Mouse (Mus musculus) liver, embryonic 14.5 days (tissue): ENCODE measurements around the gene Mamdc2. TPM values are rescaled to one million over a fixed set of nuclear protein-coding genes. Genes with fewer than 3 reads are reported as not detected.

Source experiments
- ATAC-seq: fragments of 200-750 bp; cut with Nextera tagmentation; 2 replicates; pipeline ENCODE4 v1.8.0; 2017; ENCODE audit warnings: moderate number of reproducible peaks, mild to moderate bottlenecking, moderate library complexity; ENCODE audit not compliant: insufficient read depth
- DNase-seq, 3 experiments: peaks; one replicate each; pipeline ENCODE4 v3.0.0-alpha.2; 2012 to 2013; ENCODE audit warnings: low read depth in 3 of 3, low spot score in 3 of 3
- H3K27ac ChIP-seq: fragments of 300-500 bp; sonication (generic); 2 replicates; pipeline ENCODE4 v1.5.1; 2014; ENCODE audit warnings: moderate library complexity, mild to moderate bottlenecking, control low read depth, inconsistent platforms
- H3K27me3 ChIP-seq: fragments of 300-500 bp; sonication (generic); 2 replicates; pipeline ENCODE4 v1.6.1; 2014; ENCODE audit warnings: mild to moderate bottlenecking, low read length, moderate library complexity; ENCODE audit not compliant: control insufficient read depth, insufficient read depth
- H3K36me3 ChIP-seq: fragments of 300-500 bp; sonication (generic); replicated peaks from 2 replicates; pipeline ENCODE4 v1.6.1; 2014; ENCODE audit warnings: low read depth; ENCODE audit not compliant: control insufficient read depth, insufficient read depth
- H3K4me1 ChIP-seq, 2 experiments: fragments of 200-500 bp in 1 of 2; fragments of 300-500 bp in 1 of 2; sonication (generic) in 1 of 2; replicated peaks; 2 replicates each; pipeline ENCODE4 v1.6.1; 2012 to 2014; ENCODE audit warnings: antibody characterized with exemption in 1 of 2, inconsistent platforms in 1 of 2, low read length in 1 of 2; ENCODE audit not compliant: control insufficient read depth in 2 of 2, insufficient read depth in 2 of 2
- H3K4me2 ChIP-seq: fragments of 300-500 bp; sonication (generic); 2 replicates; pipeline ENCODE4 v1.6.1; 2014; ENCODE audit warnings: low read depth, mild to moderate bottlenecking, control low read depth, moderate library complexity
- H3K4me3 ChIP-seq, 2 experiments: fragments of 200-500 bp in 1 of 2; fragments of 300-500 bp in 1 of 2; sonication (generic) in 1 of 2; 2 replicates each; pipeline ENCODE4 v1.5.1; 2012 to 2014; ENCODE audit warnings: low read depth in 2 of 2, low read length in 2 of 2, mild to moderate bottlenecking in 2 of 2, control low read depth in 1 of 2, inconsistent platforms in 1 of 2, moderate library complexity in 1 of 2; ENCODE audit not compliant: insufficient read depth in 1 of 2
- H3K9ac ChIP-seq: fragments of 300-500 bp; sonication (generic); replicated peaks from 2 replicates; pipeline ENCODE4 v1.6.1; 2014; ENCODE audit warnings: mild to moderate bottlenecking, control low read depth, moderate library complexity
- H3K9me3 ChIP-seq: fragments of 300-500 bp; sonication (generic); 2 replicates; pipeline ENCODE4 v1.6.1; 2016; ENCODE audit warnings: low read length, mixed read lengths; ENCODE audit not compliant: control insufficient read depth
- CTCF ChIP-seq: IDR thresholded peaks from 2 replicates; pipeline ENCODE4 v1.5.1; 2016; ENCODE audit warnings: antibody characterized with exemption, low read depth, control low read depth
- EP300 ChIP-seq: IDR thresholded peaks from 2 replicates; pipeline ENCODE4 v1.6.1; 2016; ENCODE audit warnings: antibody characterized with exemption, low read depth
- WGBS: fragments of 180-500 bp; shearing (Covaris S2); extraction: QIAGEN DNeasy Blood & Tissue Kit; methylation state at CpG from one replicate; pipeline ENCODE4 v1.1.7; 2014; ENCODE audit not compliant: insufficient replicate concordance; 5-methylcytosine and 5-hydroxymethylcytosine counted together
- polyA plus RNA-seq, 2 experiments: library from polyadenylated mRNA; depleted of rRNA in 1 of 2; stranded (reverse) in 1 of 2; unstranded in 1 of 2; fragments of >200 nt; fragmentation: Nextera tagmentation in 1 of 2; extraction: Ambion mirVana in 1 of 2; gene quantifications; 2 replicates each; pipeline versions ENCODE4 v1.2.1 to v1.2.3; 2012 to 2014

Mamdc2 gene
- polyA plus RNA-seq, 2 experiments, result 0.17 to 0.24 TPM

DNA sequence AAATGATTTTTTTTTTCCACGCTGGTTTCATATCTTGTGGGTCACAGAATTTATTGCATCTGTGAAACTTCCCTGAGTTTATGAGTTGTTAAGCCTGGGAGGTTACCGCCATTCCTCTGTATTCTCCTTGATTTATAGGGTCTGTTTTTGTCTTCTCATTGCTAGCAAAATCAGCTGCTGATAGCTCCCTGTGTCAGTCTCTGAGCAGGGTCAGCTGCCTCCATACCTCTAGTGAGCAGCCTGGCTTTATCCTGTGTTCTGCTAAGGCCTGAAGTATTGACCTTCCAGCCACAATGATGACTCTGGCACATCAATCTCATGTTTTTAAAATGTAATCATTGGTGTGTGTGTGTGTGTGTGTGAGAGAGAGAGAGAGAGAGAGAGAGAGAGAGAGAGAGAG, 98.3 kb downstream of the Mamdc2 start:
- DNase-seq, result no peak
- H3K9ac ChIP-seq, result no peak overlapping the region
- H3K4me2 ChIP-seq, result no peak overlapping the region
- no peak for TF ChIP-seq CTCF
- no peak for TF ChIP-seq EP300
- no peaks in the 10 kb centered on the region for H3K9me3 ChIP-seq
- peaks cover 0 to 10% of the 10 kb centered on the region in 2 experiments; a peak in 2 of 4 replicates for H3K4me1 ChIP-seq
- 58% methylated on average over 2 of the region's 2 CpGs for WGBS
- no peak for ATAC-seq
- no peaks in the 10 kb centered on the region for H3K36me3 ChIP-seq
- H3K27ac ChIP-seq, result no peak overlapping the region
- H3K4me3 ChIP-seq, result no peak overlapping the region
- H3K27me3 ChIP-seq, result no peaks in the 10 kb centered on the region

DNA sequence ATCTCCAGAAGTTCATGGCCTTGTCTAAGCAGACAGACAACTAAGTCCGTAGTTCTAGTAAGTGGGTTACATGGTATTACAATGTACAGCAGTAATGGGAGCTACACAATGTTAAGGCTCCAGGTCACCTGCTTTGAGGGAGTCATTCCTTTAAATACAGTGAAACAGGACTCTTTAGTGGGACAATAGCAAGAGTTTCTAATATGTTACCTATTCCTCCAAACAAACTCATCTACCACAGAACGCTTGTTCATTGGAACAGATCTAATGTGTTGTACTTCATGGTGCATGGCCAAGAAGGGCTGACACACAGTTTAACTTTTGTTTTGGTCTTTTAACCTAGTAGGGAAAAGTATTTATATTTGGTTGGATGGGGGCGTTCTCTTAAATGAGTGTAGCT, 105.5 kb downstream of the Mamdc2 start:
- WGBS, result 59% methylated on average over 3 of the region's 3 CpGs
- H3K27ac ChIP-seq, result no peak overlapping the region
- no peak overlapping the region for H3K4me3 ChIP-seq
- no peaks in the 10 kb centered on the region for H3K4me1 ChIP-seq
- TF ChIP-seq EP300 (no peak), CTCF (no peak)
- H3K27me3 ChIP-seq, result no peaks in the 10 kb centered on the region
- no peak overlapping the region for H3K9ac ChIP-seq
- no peaks in the 10 kb centered on the region for H3K36me3 ChIP-seq
- ATAC-seq, result no peak
- no peak overlapping the region for H3K4me2 ChIP-seq
- DNase-seq, result no peak
- no peaks in the 10 kb centered on the region for H3K9me3 ChIP-seq

DNA sequence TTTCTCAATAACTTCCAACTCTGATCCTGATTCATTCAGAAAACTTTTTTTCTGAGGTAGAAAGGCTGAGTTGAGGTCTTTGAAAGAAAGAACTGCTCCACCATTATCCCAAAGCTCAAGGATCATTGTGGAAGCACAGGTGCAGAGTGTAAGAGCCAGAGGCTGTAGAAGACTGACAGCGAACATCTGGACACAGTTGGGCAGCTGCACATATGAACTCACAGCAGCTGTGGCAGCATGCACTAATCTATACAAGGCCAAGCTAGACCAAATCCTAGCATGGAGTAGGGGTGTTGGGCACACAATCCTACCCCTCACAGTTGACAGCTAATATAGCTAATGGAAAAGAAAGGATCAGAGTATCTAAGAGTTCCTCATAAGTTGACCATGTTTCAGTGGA, 115.4 kb downstream of the Mamdc2 start:
- 70% methylated on average over 1 of the region's 1 CpGs for WGBS

DNA sequence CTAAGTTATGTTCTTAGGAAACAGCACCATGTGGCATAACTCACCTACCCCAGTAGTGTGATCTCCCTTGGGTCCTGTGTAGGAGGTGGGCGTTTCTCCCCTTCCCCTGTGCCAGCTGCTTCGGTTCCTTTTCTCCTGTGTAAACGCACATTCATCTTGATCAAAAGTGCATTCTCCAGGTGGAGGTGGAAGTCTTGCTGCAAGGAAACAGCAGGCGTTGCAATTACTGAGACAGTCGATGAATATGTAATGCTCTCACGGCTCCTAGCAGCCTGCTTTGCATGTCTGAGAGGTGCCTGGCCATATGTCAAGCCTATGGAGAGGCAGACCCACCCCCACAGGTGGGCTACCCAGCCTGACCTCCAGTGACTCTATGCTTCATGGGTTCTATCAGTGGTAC, 117.4 kb downstream of the Mamdc2 start:
- no peak overlapping the region for H3K4me2 ChIP-seq
- no peak overlapping the region for H3K9ac ChIP-seq

More for the DNA sequence above, 115.4 kb downstream of the Mamdc2 start:
- no peaks in the 10 kb centered on the region for H3K9me3 ChIP-seq
- DNase-seq, result no peak
- H3K36me3 ChIP-seq, result no peaks in the 10 kb centered on the region
- H3K4me2 ChIP-seq, result no peak overlapping the region
- H3K4me1 ChIP-seq, result no peaks in the 10 kb centered on the region
- H3K27ac ChIP-seq, result no peak overlapping the region
- H3K27me3 ChIP-seq, result no peaks in the 10 kb centered on the region
- TF ChIP-seq EP300 (no peak), CTCF (no peak)
- H3K4me3 ChIP-seq, result no peak overlapping the region
- no peak overlapping the region for H3K9ac ChIP-seq
- ATAC-seq, result no peak

DNA sequence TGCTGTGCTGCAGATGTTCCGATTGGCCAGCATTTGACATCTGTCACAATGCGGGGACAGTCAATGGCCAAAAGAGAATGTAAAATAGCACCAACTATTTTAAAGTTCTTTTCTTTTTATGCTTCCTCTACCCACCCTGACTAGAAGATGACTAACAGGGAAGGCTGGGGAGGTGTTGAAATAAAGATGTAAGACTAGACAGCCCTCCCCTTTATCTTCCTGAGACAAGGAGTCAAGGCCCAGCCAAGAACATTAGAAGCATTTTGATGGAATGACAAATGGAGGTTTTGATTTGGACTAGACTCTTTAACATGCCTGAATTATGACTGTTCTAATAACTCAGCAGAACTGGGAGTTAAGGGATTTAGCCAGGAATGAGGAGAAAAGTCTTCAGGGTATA, 118.9 kb downstream of the Mamdc2 start:
- no peaks in the 10 kb centered on the region for H3K4me1 ChIP-seq
- no peaks in the 10 kb centered on the region for H3K36me3 ChIP-seq
- WGBS, result 70% methylated on average over 2 of the region's 2 CpGs
- DNase-seq, result no peak
- no peak overlapping the region for H3K9ac ChIP-seq
- TF ChIP-seq CTCF (no peak), EP300 (no peak)
- no peak overlapping the region for H3K4me2 ChIP-seq
- H3K4me3 ChIP-seq, result no peak overlapping the region
- H3K27me3 ChIP-seq, result no peaks in the 10 kb centered on the region
- ATAC-seq, result no peak
- no peaks in the 10 kb centered on the region for H3K9me3 ChIP-seq
- H3K27ac ChIP-seq, result no peak overlapping the region

More for the DNA sequence above, 117.4 kb downstream of the Mamdc2 start:
- Histone ChIP-seq H3K9me3 (no peaks in the 10 kb centered on the region), H3K27ac (no peak overlapping the region), H3K4me3 (no peak overlapping the region), H3K36me3 (no peaks in the 10 kb centered on the region), H3K27me3 (no peaks in the 10 kb centered on the region), H3K4me1 (no peaks in the 10 kb centered on the region)
- DNase-seq (no peak), ATAC-seq (no peak)
- WGBS, result 55% methylated on average over 6 of the region's 6 CpGs
- TF ChIP-seq EP300, result no peak
- TF ChIP-seq CTCF, result no peak
